Mouse (Mus musculus) neural tube, embryonic 15.5 days (tissue): ENCODE data around the gene Pcyt1a. TPM values are rescaled to one million over a fixed set of nuclear protein-coding genes. Genes with fewer than 3 reads are reported as not detected.

Experiments
- ATAC-seq: fragments of 200-750 bp; cut with Nextera tagmentation; 2 replicates; pipeline ENCODE4 v1.8.0; 2017; ENCODE audit warnings: mild to moderate bottlenecking, moderate TSS enrichment, moderate library complexity; ENCODE audit not compliant: low FRiP score
- H3K27ac ChIP-seq: fragments of 300-500 bp; sonication (generic); replicated peaks from 2 replicates; pipeline ENCODE4 v1.5.1; 2015; ENCODE audit warnings: mild to moderate bottlenecking, inconsistent platforms
- H3K27me3 ChIP-seq: fragments of 300-500 bp; sonication (generic); replicated peaks from 2 replicates; pipeline ENCODE4 v1.6.1; 2015; ENCODE audit warnings: inconsistent platforms
- H3K36me3 ChIP-seq: fragments of 300-500 bp; sonication (generic); 2 replicates; pipeline ENCODE4 v1.6.1; 2015; ENCODE audit warnings: inconsistent platforms
- H3K4me1 ChIP-seq: fragments of 300-500 bp; sonication (generic); 2 replicates; pipeline ENCODE4 v1.6.1; 2015; ENCODE audit warnings: inconsistent platforms
- H3K4me2 ChIP-seq: fragments of 300-500 bp; sonication (generic); 2 replicates; pipeline ENCODE4 v1.6.1; 2015; ENCODE audit warnings: inconsistent platforms, mild to moderate bottlenecking, moderate library complexity
- H3K4me3 ChIP-seq: fragments of 300-500 bp; sonication (generic); replicated peaks from 2 replicates; pipeline ENCODE4 v1.5.1; 2015; ENCODE audit warnings: mild to moderate bottlenecking, inconsistent platforms
- H3K9ac ChIP-seq: fragments of 300-500 bp; sonication (generic); replicated peaks from 2 replicates; pipeline ENCODE4 v1.6.1; 2015; ENCODE audit warnings: mild to moderate bottlenecking, inconsistent platforms
- H3K9me3 ChIP-seq: fragments of 300-500 bp; sonication (generic); replicated peaks from 2 replicates; pipeline ENCODE4 v1.6.1; 2016; ENCODE audit warnings: inconsistent platforms
- WGBS: fragments of 180-500 bp; shearing (Covaris S2); methylation state at CpG from one replicate; pipeline ENCODE4 v1.1.7; 2015; ENCODE audit warnings: mixed read lengths; 5-methylcytosine and 5-hydroxymethylcytosine counted together
- polyA plus RNA-seq: library from polyadenylated mRNA; unstranded; fragments of >200 nt; fragmentation: Nextera tagmentation; extraction: Ambion mirVana; gene quantifications from 2 replicates; pipeline ENCODE4 v1.2.1, GENCODE M21; 2015

The Pcyt1a gene
- polyA plus RNA-seq, 1 experiment from 2014 or later: 46.0 TPM

- Histone ChIP-seq H3K9ac (no peak overlapping the region), H3K36me3 (peaks cover 31% of the 10 kb centered on the region), H3K27ac (no peak overlapping the region), H3K27me3 (no peaks in the 10 kb centered on the region), H3K4me2 (no peak overlapping the region), H3K4me1 (no peaks in the 10 kb centered on the region), H3K9me3 (no peaks in the 10 kb centered on the region), H3K4me3 (no peak overlapping the region)
- no peak for ATAC-seq
- WGBS: 70% methylated on average over 10 of the region's 10 CpGs
These were observed 27.1 kb downstream of the Pcyt1a start for GRCm38 (mm10) chr16:32457589-32458386.

GRCm38 (mm10) chr16:32460518-32460917 lies 29.8 kb downstream of the Pcyt1a start:
- no peaks in the 10 kb centered on the region for H3K9me3 ChIP-seq
- H3K27ac ChIP-seq: no peak overlapping the region
- no peak overlapping the region for H3K9ac ChIP-seq
- no peak for ATAC-seq
- H3K4me1 ChIP-seq: no peaks in the 10 kb centered on the region
- H3K4me2 ChIP-seq: no peak overlapping the region
- H3K4me3 ChIP-seq: no peak overlapping the region
- WGBS: 55% methylated on average over 4 of the region's 4 CpGs
- H3K27me3 ChIP-seq: no peaks in the 10 kb centered on the region
- peaks cover 38% of the 10 kb centered on the region for H3K36me3 ChIP-seq

- no peaks in the 10 kb centered on the region for H3K4me1 ChIP-seq
- H3K4me3 ChIP-seq: no peak overlapping the region
- no peak overlapping the region for H3K4me2 ChIP-seq
- H3K9me3 ChIP-seq: no peaks in the 10 kb centered on the region
- H3K27me3 ChIP-seq: no peaks in the 10 kb centered on the region
- no peak for ATAC-seq
- 96% methylated on average over 5 of the region's 5 CpGs for WGBS
- H3K36me3 ChIP-seq: peaks cover 34% of the 10 kb centered on the region
- H3K27ac ChIP-seq: no peak overlapping the region
- H3K9ac ChIP-seq: no peak overlapping the region
These were observed 31.0 kb downstream of the Pcyt1a start for GRCm38 (mm10) chr16:32461713-32462112.

- 95% methylated on average over 16 of the region's 16 CpGs for WGBS
- Histone ChIP-seq H3K4me1 (no peaks in the 10 kb centered on the region), H3K4me2 (no peak overlapping the region), H3K9ac (no peak overlapping the region), H3K4me3 (no peak overlapping the region), H3K27me3 (no peaks in the 10 kb centered on the region), H3K36me3 (peaks cover 38% of the 10 kb centered on the region), H3K9me3 (no peaks in the 10 kb centered on the region), H3K27ac (no peak overlapping the region)
- ATAC-seq: no peak
These were observed 32.2 kb downstream of the Pcyt1a start for GRCm38 (mm10) chr16:32462950-32463349.

- Histone ChIP-seq H3K4me1 (no peaks in the 10 kb centered on the region), H3K27ac (no peak overlapping the region), H3K9ac (no peak overlapping the region), H3K27me3 (no peaks in the 10 kb centered on the region), H3K9me3 (no peaks in the 10 kb centered on the region), H3K4me3 (no peak overlapping the region), H3K36me3 (peaks cover 43% of the 10 kb centered on the region), H3K4me2 (no peak overlapping the region)
- WGBS: 66% methylated on average over 2 of the region's 2 CpGs
- no peak for ATAC-seq
These were observed 32.7 kb downstream of the Pcyt1a start for GRCm38 (mm10) chr16:32463426-32463825.

GRCm38 (mm10) chr16:32464908-32465307 lies 34.2 kb downstream of the Pcyt1a start:
- no peak for ATAC-seq
- Histone ChIP-seq H3K9me3 (no peaks in the 10 kb centered on the region), H3K4me1 (no peaks in the 10 kb centered on the region), H3K27ac (no peak overlapping the region), H3K36me3 (peaks cover 50% of the 10 kb centered on the region), H3K4me3 (no peak overlapping the region), H3K9ac (no peak overlapping the region), H3K27me3 (no peaks in the 10 kb centered on the region), H3K4me2 (no peak overlapping the region)
- WGBS: 0% methylated on average over 1 of the region's 1 CpGs

- Histone ChIP-seq H3K4me1 (no peaks in the 10 kb centered on the region), H3K27ac (no peak overlapping the region), H3K9me3 (no peaks in the 10 kb centered on the region), H3K4me2 (no peak overlapping the region), H3K36me3 (peaks cover 67% of the 10 kb centered on the region), H3K27me3 (no peaks in the 10 kb centered on the region), H3K9ac (no peak overlapping the region), H3K4me3 (no peak overlapping the region)
- WGBS: 87% methylated on average over 3 of the region's 3 CpGs
- no peak for ATAC-seq
These were observed 37.8 kb downstream of the Pcyt1a start for GRCm38 (mm10) chr16:32468488-32468887.

- no peaks in the 10 kb centered on the region for H3K9me3 ChIP-seq
- H3K4me2 ChIP-seq: no peak overlapping the region
- H3K27ac ChIP-seq: no peak overlapping the region
- 85% methylated on average over 5 of the region's 5 CpGs for WGBS
- no peak for ATAC-seq
- no peak overlapping the region for H3K9ac ChIP-seq
- no peaks in the 10 kb centered on the region for H3K27me3 ChIP-seq
- H3K4me3 ChIP-seq: no peak overlapping the region
- no peaks in the 10 kb centered on the region for H3K4me1 ChIP-seq
- H3K36me3 ChIP-seq: peaks cover 60% of the 10 kb centered on the region
These were observed 38.8 kb downstream of the Pcyt1a start for GRCm38 (mm10) chr16:32469404-32470105.

- Histone ChIP-seq H3K36me3 (peaks cover 45% of the 10 kb centered on the region), H3K27ac (no peak overlapping the region)
- WGBS: 79% methylated on average over 7 of the region's 7 CpGs
These were observed 41.7 kb downstream of the Pcyt1a start for GRCm38 (mm10) chr16:32472276-32473015.

GRCm38 (mm10) chr16:32477315-32477714 lies 46.6 kb downstream of the Pcyt1a start:
- H3K4me1 ChIP-seq: no peaks in the 10 kb centered on the region
- H3K4me2 ChIP-seq: no peak overlapping the region
- H3K27ac ChIP-seq: no peak overlapping the region
- no peaks in the 10 kb centered on the region for H3K27me3 ChIP-seq
- no peak for ATAC-seq
- H3K4me3 ChIP-seq: no peak overlapping the region
- 97% methylated on average over 6 of the region's 6 CpGs for WGBS
- peaks cover 6% of the 10 kb centered on the region; the same call in 1 of the 2 replicates for H3K36me3 ChIP-seq
- H3K9me3 ChIP-seq: no peaks in the 10 kb centered on the region
- no peak overlapping the region for H3K9ac ChIP-seq

More at GRCm38 (mm10) chr16:32472276-32473015, 41.7 kb downstream of the Pcyt1a start:
- H3K4me1 ChIP-seq: no peaks in the 10 kb centered on the region
- no peak overlapping the region for H3K4me3 ChIP-seq
- H3K9me3 ChIP-seq: no peaks in the 10 kb centered on the region
- no peaks in the 10 kb centered on the region for H3K27me3 ChIP-seq
- ATAC-seq: no peak
- no peak overlapping the region for H3K9ac ChIP-seq
- no peak overlapping the region for H3K4me2 ChIP-seq

- Histone ChIP-seq H3K9ac (no peak overlapping the region), H3K9me3 (no peaks in the 10 kb centered on the region), H3K27ac (no peak overlapping the region), H3K4me1 (no peaks in the 10 kb centered on the region), H3K4me2 (no peak overlapping the region), H3K36me3 (no peaks in the 10 kb centered on the region), H3K4me3 (no peak overlapping the region), H3K27me3 (no peaks in the 10 kb centered on the region)
- 84% methylated on average over 2 of the region's 2 CpGs for WGBS
- ATAC-seq: no peak
These were observed 48.7 kb downstream of the Pcyt1a start for GRCm38 (mm10) chr16:32479415-32479814.
